Mouse (Mus musculus): ENCODE results near the gene Ddx60.
"Not testable (repeated sequence)": the region's sequence is repeated elsewhere in the genome, so short reads cannot be mapped to it uniquely, and the experiment has no call there.

Ddx60 gene

GRCm38 (mm10) chr8:61927777-61928494 is at the start of gene Ddx60:
Gene Ddx60, plus strand, starts transcription at chr8:61928087.
- DNase-seq (ENCODE audit: low spot score): peak; percentile 60

GRCm38 (mm10) chr8:61894062-61894461 is 33.8 kb upstream of the Ddx60 start:
- DNase-seq (ENCODE audit: low spot score): peak; percentile 57

GRCm38 (mm10) chr8:61896742-61897141 is 31.1 kb upstream of the Ddx60 start:
- no peak for DNase-seq (ENCODE audit: low spot score)

GRCm38 (mm10) chr8:61897402-61897801 is 30.5 kb upstream of the Ddx60 start:
- DNase-seq (ENCODE audit: low spot score): no peak

GRCm38 (mm10) chr8:61901028-61901717 is 26.7 kb upstream of the Ddx60 start:
- DNase-seq (ENCODE audit: low spot score): no peak

- no peak for DNase-seq (ENCODE audit: low spot score)
Observed at GRCm38 (mm10) chr8:61902521-61902920, 25.4 kb upstream of the Ddx60 start, which contains the start of gene Palld. Gene Palld, minus strand, starts transcription at chr8:61902690.

- no peak for DNase-seq (ENCODE audit: low spot score)
Observed at GRCm38 (mm10) chr8:61908303-61909215, 19.3 kb upstream of the Ddx60 start.

- no peak for DNase-seq (ENCODE audit: low spot score)
Observed at GRCm38 (mm10) chr8:61909313-61909712, 18.6 kb upstream of the Ddx60 start.

GRCm38 (mm10) chr8:61912817-61913216 is 15.1 kb upstream of the Ddx60 start:
- no peak for DNase-seq (ENCODE audit: low spot score)

- DNase-seq (ENCODE audit: low spot score): no peak
Observed at GRCm38 (mm10) chr8:61913957-61914356, 13.9 kb upstream of the Ddx60 start.

GRCm38 (mm10) chr8:61917287-61917686 is 10.6 kb upstream of the Ddx60 start:
- DNase-seq (ENCODE audit: low spot score): no peak

GRCm38 (mm10) chr8:61919145-61919788 is 8.6 kb upstream of the Ddx60 start:
- DNase-seq (ENCODE audit: low spot score): no peak

- DNase-seq (ENCODE audit: low spot score): no peak
Observed at GRCm38 (mm10) chr8:61920389-61920788, 7.5 kb upstream of the Ddx60 start.

GRCm38 (mm10) chr8:61921454-61922054 is 6.3 kb upstream of the Ddx60 start:
- no peak for DNase-seq (ENCODE audit: low spot score)

- no peak for DNase-seq (ENCODE audit: low spot score)
Observed at GRCm38 (mm10) chr8:61924518-61924917, 3.4 kb upstream of the Ddx60 start.

GRCm38 (mm10) chr8:61933243-61933642 is 5.4 kb downstream of the Ddx60 start:
- DNase-seq (ENCODE audit: low spot score): no peak

- DNase-seq (ENCODE audit: low spot score): no peak
Observed at GRCm38 (mm10) chr8:61937576-61937975, 9.7 kb downstream of the Ddx60 start.

- not testable (repeated sequence) for DNase-seq (ENCODE audit: low spot score)
Observed at GRCm38 (mm10) chr8:61964591-61965375, 36.9 kb downstream of the Ddx60 start.

- DNase-seq (ENCODE audit: low spot score): no peak
Observed at GRCm38 (mm10) chr8:61969581-61969980, 41.7 kb downstream of the Ddx60 start.

- DNase-seq (ENCODE audit: low spot score): no peak
Observed at GRCm38 (mm10) chr8:61984941-61985340, 57.1 kb downstream of the Ddx60 start.

All from layer of hippocampus, adult 11-12 months (tissue).